Mouse (Mus musculus) stomach, embryonic 16.5 days (tissue): ENCODE results near the gene Spcs3. TPM values are rescaled to one million over a fixed set of nuclear protein-coding genes. Genes with fewer than 3 reads are reported as not detected.
A peak's percentile ranks its signal among the peaks of the same experiment; 100 is the strongest.

Experiments used
- ATAC-seq: fragments of 200-750 bp; cut with Nextera tagmentation; 2 replicates; pipeline ENCODE4 v1.8.0; 2017; ENCODE audit warnings: moderate number of reproducible peaks, moderate TSS enrichment; ENCODE audit not compliant: insufficient read depth, low FRiP score
- H3K27ac ChIP-seq: fragments of 300-500 bp; sonication (generic); 2 replicates; pipeline ENCODE4 v1.5.1; 2014; ENCODE audit warnings: low read length
- H3K27me3 ChIP-seq: fragments of 300-500 bp; sonication (generic); 2 replicates; pipeline ENCODE4 v1.6.1; 2014; ENCODE audit warnings: low read length, control low read depth, mixed read lengths; ENCODE audit not compliant: control insufficient read depth, insufficient read depth
- H3K36me3 ChIP-seq: fragments of 300-500 bp; sonication (generic); 2 replicates; pipeline ENCODE4 v1.6.1; 2014; ENCODE audit warnings: low read length; ENCODE audit not compliant: control insufficient read depth, insufficient read depth
- H3K4me1 ChIP-seq: fragments of 300-500 bp; sonication (generic); 2 replicates; pipeline ENCODE4 v1.6.1; 2014; ENCODE audit warnings: low read length, control low read depth, mixed read lengths; ENCODE audit not compliant: control insufficient read depth, insufficient read depth
- H3K4me2 ChIP-seq: fragments of 300-500 bp; sonication (generic); 2 replicates; pipeline ENCODE4 v1.6.1; 2014; ENCODE audit warnings: low read depth, low read length, mixed read lengths
- H3K4me3 ChIP-seq: fragments of 300-500 bp; sonication (generic); replicated peaks from 2 replicates; pipeline ENCODE4 v1.5.1; 2014; ENCODE audit warnings: mild to moderate bottlenecking, low read length
- H3K9ac ChIP-seq: fragments of 300-500 bp; sonication (generic); 2 replicates; pipeline ENCODE4 v1.6.1; 2014; ENCODE audit warnings: low read length
- H3K9me3 ChIP-seq: fragments of 300-500 bp; sonication (generic); replicated peaks from 2 replicates; pipeline ENCODE4 v1.6.1; 2016; ENCODE audit warnings: low read length, control low read depth; ENCODE audit not compliant: control insufficient read depth
- WGBS: fragments of 180-500 bp; shearing (Covaris S2); extraction: QIAGEN DNeasy Blood & Tissue Kit; methylation state at CpG from one replicate; pipeline ENCODE4 v1.1.7; 2014; 5-methylcytosine and 5-hydroxymethylcytosine counted together
- polyA plus RNA-seq: library from polyadenylated mRNA; unstranded; fragments of >200 nt; fragmentation: Nextera tagmentation; extraction: Ambion mirVana; gene quantifications from 2 replicates; pipeline ENCODE4 v1.2.1, GENCODE M21; 2015

Spcs3 gene
- polyA plus RNA-seq, 1 experiment from 2014 or later = 105 TPM

DNA sequence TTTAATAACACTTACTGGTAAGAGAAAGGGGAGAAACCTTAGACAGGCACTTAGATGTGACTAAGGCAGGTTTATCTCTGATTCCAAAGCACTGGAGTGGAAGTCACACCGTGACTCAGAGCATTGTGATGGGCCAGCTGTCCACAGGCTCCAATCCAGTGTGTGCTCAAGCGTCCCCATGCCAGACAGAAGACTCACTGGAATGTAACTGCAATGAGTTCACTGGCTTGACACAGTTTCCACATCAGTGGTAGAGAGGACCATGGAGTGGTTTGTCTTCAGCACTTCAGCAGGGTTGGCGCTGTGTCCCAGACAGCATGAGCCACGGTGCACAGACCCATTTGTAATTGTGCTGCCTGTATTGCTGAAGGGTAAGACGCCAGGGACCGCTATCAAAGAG is 18.6 kb upstream of the Spcs3 start:
- Histone ChIP-seq H3K4me1 (no peaks in the 10 kb centered on the region), H3K9ac (no peak overlapping the region), H3K4me3 (no peak overlapping the region), H3K27me3 (no peaks in the 10 kb centered on the region), H3K9me3 (no peaks in the 10 kb centered on the region), H3K4me2 (no peak overlapping the region), H3K36me3 (no peaks in the 10 kb centered on the region), H3K27ac (no peak overlapping the region)
- 81% methylated on average over 6 of the region's 6 CpGs for WGBS
- ATAC-seq = no peak

DNA sequence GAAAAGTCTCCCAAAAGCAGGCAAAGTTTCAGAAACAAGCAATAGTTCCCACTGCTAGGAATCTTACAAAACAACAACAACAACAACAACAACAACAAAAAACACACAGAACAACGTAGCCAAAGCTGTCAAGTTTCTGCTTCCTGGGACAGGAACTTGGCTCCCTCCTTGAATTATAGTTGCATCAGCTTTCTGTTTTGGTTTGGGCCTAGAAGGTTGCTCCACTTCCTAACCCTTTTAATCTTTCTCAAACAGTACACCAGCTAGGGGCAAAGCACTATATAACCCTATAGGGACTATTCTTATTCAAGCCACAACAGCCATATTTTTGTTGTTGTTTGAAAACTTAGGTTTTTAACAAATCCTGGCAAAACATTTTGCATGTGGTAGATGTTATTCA is 11.5 kb upstream of the Spcs3 start:
- WGBS = 70% methylated on average over 1 of the region's 1 CpGs
- Histone ChIP-seq H3K27me3 (no peaks in the 10 kb centered on the region), H3K27ac (no peak overlapping the region), H3K9ac (no peak overlapping the region), H3K4me2 (no peak overlapping the region), H3K9me3 (no peaks in the 10 kb centered on the region), H3K36me3 (no peaks in the 10 kb centered on the region), H3K4me3 (no peak overlapping the region), H3K4me1 (no peaks in the 10 kb centered on the region)
- ATAC-seq = no peak

GRCm38 (mm10) chr8:54537285-54537684 is 7.5 kb upstream of the Spcs3 start:
- Histone ChIP-seq H3K4me1 (no peaks in the 10 kb centered on the region), H3K27me3 (no peaks in the 10 kb centered on the region), H3K27ac (no peak overlapping the region), H3K4me2 (no peak overlapping the region), H3K9ac (no peak overlapping the region), H3K36me3 (no peaks in the 10 kb centered on the region), H3K4me3 (no peak overlapping the region), H3K9me3 (no peaks in the 10 kb centered on the region)
- ATAC-seq = no peak
- WGBS = 93% methylated on average over 3 of the region's 3 CpGs

GRCm38 (mm10) chr8:54535172-54535571 is 5.4 kb upstream of the Spcs3 start:
- Histone ChIP-seq H3K36me3 (no peaks in the 10 kb centered on the region), H3K27ac (no peak overlapping the region), H3K27me3 (no peaks in the 10 kb centered on the region), H3K9me3 (no peaks in the 10 kb centered on the region), H3K4me1 (peaks cover 2% of the 10 kb centered on the region; the same call in 1 of the 2 replicates), H3K4me3 (no peak overlapping the region), H3K4me2 (no peak overlapping the region), H3K9ac (no peak overlapping the region)
- ATAC-seq = no peak
- 92% methylated on average over 5 of the region's 5 CpGs for WGBS

- H3K36me3 ChIP-seq = 0 out of 2 replicates have a peak, but pooled peaks cover 4% of the 10 kb centered on the region
- peaks cover 13% of the 10 kb centered on the region; the same call in 1 of the 2 replicates for H3K4me1 ChIP-seq
- ATAC-seq = no peak
- peak overlapping the region; percentile 96 for H3K4me3 ChIP-seq
- peak overlapping the region; percentile 65 for H3K4me2 ChIP-seq
- no peak overlapping the region for H3K27ac ChIP-seq
- WGBS = 28% methylated on average over 7 of the region's 7 CpGs
- peak overlapping the region; percentile 92 for H3K9ac ChIP-seq
- no peaks in the 10 kb centered on the region for H3K9me3 ChIP-seq
- H3K27me3 ChIP-seq = no peaks in the 10 kb centered on the region
Measured at GRCm38 (mm10) chr8:54528571-54528970, 1.2 kb downstream of the Spcs3 start.

- ATAC-seq = no peak
- no peaks in the 10 kb centered on the region for H3K9me3 ChIP-seq
- H3K27me3 ChIP-seq = no peaks in the 10 kb centered on the region
- 0 out of 2 replicates have a peak, but pooled peaks cover 4% of the 10 kb centered on the region for H3K36me3 ChIP-seq
- no peak overlapping the region for H3K27ac ChIP-seq
- H3K4me1 ChIP-seq = peaks cover 13% of the 10 kb centered on the region; the same call in 1 of the 2 replicates
- H3K9ac ChIP-seq = no peak overlapping the region
- H3K4me2 ChIP-seq = no peak overlapping the region
- 93% methylated on average over 6 of the region's 6 CpGs for WGBS
- H3K4me3 ChIP-seq = no peak overlapping the region
Measured at GRCm38 (mm10) chr8:54526700-54527099, 3.1 kb downstream of the Spcs3 start.

- ATAC-seq = no peak
- WGBS = 92% methylated on average over 2 of the region's 2 CpGs
- H3K9ac ChIP-seq = no peak overlapping the region
- H3K27ac ChIP-seq = no peak overlapping the region
- H3K4me2 ChIP-seq = no peak overlapping the region
- H3K4me3 ChIP-seq = no peak overlapping the region
- 0 out of 2 replicates have a peak, but pooled peaks cover 4% of the 10 kb centered on the region for H3K36me3 ChIP-seq
- H3K27me3 ChIP-seq = no peaks in the 10 kb centered on the region
- H3K4me1 ChIP-seq = peaks cover 13% of the 10 kb centered on the region; the same call in 1 of the 2 replicates
- no peaks in the 10 kb centered on the region for H3K9me3 ChIP-seq
Measured at GRCm38 (mm10) chr8:54525606-54526005, 4.2 kb downstream of the Spcs3 start.

DNA sequence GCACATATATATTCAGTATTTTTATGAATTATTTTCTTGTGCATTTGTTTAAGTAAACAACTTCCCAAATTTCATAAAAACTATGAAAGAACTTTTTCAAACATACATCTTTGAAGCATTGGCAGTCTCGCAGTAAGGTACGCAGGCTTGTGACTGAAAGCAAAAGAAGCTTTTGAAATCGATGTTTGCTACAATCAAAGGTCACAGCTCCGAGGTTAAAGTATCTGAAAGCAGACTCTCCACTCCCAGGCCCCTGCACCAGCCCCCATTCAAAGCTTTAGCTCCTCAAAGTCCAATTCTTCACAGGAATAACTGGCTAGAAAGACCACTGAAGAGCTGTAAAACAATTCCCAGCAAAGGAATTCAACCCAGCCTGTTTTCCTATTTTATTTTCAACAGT is 9.3 kb downstream of the Spcs3 start:
- ATAC-seq = no peak
- H3K27me3 ChIP-seq = no peaks in the 10 kb centered on the region
- 0 out of 2 replicates have a peak, but pooled peaks cover 1% of the 10 kb centered on the region for H3K36me3 ChIP-seq
- H3K9ac ChIP-seq = no peak overlapping the region
- 68% methylated on average over 4 of the region's 4 CpGs for WGBS
- H3K4me2 ChIP-seq = no peak overlapping the region
- H3K4me3 ChIP-seq = no peak overlapping the region
- H3K27ac ChIP-seq = no peak overlapping the region
- H3K9me3 ChIP-seq = no peaks in the 10 kb centered on the region
- no peaks in the 10 kb centered on the region for H3K4me1 ChIP-seq

DNA sequence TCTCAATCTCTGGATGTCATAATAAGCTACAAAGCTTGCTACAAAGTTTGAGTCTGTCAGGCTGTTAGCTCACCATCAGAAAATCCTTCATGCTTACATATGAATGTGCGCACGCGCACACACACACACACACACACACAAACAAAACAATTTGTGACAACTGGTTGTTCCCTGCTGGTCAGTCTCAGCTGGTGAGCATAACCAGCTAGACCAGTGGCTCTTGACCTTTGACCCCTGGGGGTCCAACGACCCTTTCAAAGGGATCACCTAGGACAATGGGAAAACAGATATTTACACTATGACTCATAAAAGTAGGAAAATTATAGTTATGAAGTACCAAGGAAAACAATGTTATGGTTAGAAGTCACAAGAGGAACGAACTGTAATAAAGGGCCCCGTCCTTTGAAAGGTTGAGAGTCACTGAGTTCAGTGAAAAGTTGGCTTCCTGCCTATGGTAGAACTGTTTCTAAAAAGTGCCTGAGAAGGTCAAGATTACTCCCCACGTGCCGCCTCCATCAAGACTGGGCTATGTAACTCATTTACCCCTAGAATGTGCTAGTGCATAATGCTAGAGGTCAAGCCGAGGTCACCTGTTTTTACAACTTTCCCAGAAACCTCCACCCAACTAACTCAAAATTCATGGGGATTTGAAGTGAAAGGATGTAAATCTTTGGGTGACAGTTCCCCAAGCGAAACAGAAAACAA is 10.9 kb downstream of the Spcs3 start:
- 73% methylated on average over 10 of the region's 10 CpGs for WGBS
- no peaks in the 10 kb centered on the region for H3K9me3 ChIP-seq
- H3K4me3 ChIP-seq = no peak overlapping the region
- no peaks in the 10 kb centered on the region for H3K4me1 ChIP-seq
- H3K27me3 ChIP-seq = no peaks in the 10 kb centered on the region
- H3K4me2 ChIP-seq = no peak overlapping the region
- no peak overlapping the region for H3K27ac ChIP-seq
- H3K9ac ChIP-seq = no peak overlapping the region
- H3K36me3 ChIP-seq = no peaks in the 10 kb centered on the region
- ATAC-seq = no peak
